ENCODE assay signal across 9 mouse cellular contexts in genomic region chr19:7275131-7275789, GRCm38 (mm10). TPM values are rescaled to one million over a fixed set of nuclear protein-coding genes. Genes with fewer than 3 reads are reported as not detected.
DNase-seq lines count a peak whose midpoint lies in the region; ATAC-seq and TF ChIP-seq lines count a peak whose summit lies in the region.
"Had no signal": no experiment of that assay in that cellular context is flagged by ENCODE, and none has a peak within 500 bp of the region (broad histone marks: within the 10 kb centered on the region; RNA-seq: fewer than 3 reads in every experiment).

No protein-coding gene starts in this region.

- no peak overlapping the region for H3K9ac ChIP-seq in ES-Bruce4 (ENCODE audit: low read depth, poor library complexity, severe bottlenecking)
- H3K9ac ChIP-seq in hindbrain, embryonic 16.5 days (ENCODE audit: low read depth, low read length) = 0 out of 2 replicates have a peak overlapping the region, but pooled peaks have one; percentile 13

- H3K27me3 ChIP-seq in ES-Bruce4 (ENCODE audit: control insufficient read depth, insufficient read depth, low read length, poor library complexity, severe bottlenecking) = no peaks in the 10 kb centered on the region
- H3K27me3 ChIP-seq in hindbrain, embryonic 16.5 days (replicated peaks; ENCODE audit: control insufficient read depth, insufficient read depth, low read length) = no peaks in the 10 kb centered on the region

- peak overlapping the region; percentile 36; the same call in 1 of the 2 replicates for H3K27ac ChIP-seq in ES-Bruce4 (ENCODE audit: insufficient read depth, low read length)
- H3K27ac ChIP-seq in hindbrain, embryonic 16.5 days (ENCODE audit: low read depth, low read length) = peak overlapping the region; percentile 80

- TF ChIP-seq POLR2A in ES-Bruce4 (IDR thresholded peaks at IDR 0.05; ENCODE audit: insufficient read depth, low read length) = no peak

- no peak for TF ChIP-seq EP300 in ES-Bruce4 (IDR thresholded peaks at IDR 0.05; ENCODE audit: insufficient read depth, low read depth, low read length)

- H3K9me3 ChIP-seq in ES-Bruce4 (replicated peaks; ENCODE audit: control insufficient read depth, insufficient read depth, low read length, poor library complexity, severe bottlenecking) = no peaks in the 10 kb centered on the region
- no peaks in the 10 kb centered on the region for H3K9me3 ChIP-seq in hindbrain, embryonic 16.5 days (ENCODE audit: control insufficient read depth, low read length)

- 40% methylated on average over 7 of the region's 7 CpGs for WGBS in hindbrain, embryonic 16.5 days

- ATAC-seq in hindbrain, embryonic 16.5 days = no peak
- ATAC-seq in granulocyte monocyte progenitor cell, adult 5-6 weeks (replicated peaks; ENCODE audit: poor library complexity, severe bottlenecking) = no peak

- no peak overlapping the region for H3K4me3 ChIP-seq in ES-Bruce4 (ENCODE audit: low read depth, low read length)
- no peak overlapping the region for H3K4me3 ChIP-seq in hindbrain, embryonic 16.5 days (ENCODE audit: low read length)

- H3K4me2 ChIP-seq in hindbrain, embryonic 16.5 days (ENCODE audit: low read length) = no peak overlapping the region

- TF ChIP-seq CTCF in ES-Bruce4 (IDR thresholded peaks at IDR 0.05; ENCODE audit: low read depth, low read length) = no peak

- DNase-seq in heart, adult 11 months = peak; percentile 93
- DNase-seq in heart, adult 18-20 months = no peak
- peak; percentile 88 to 91 for DNase-seq in cerebellum, postnatal 10 days
- no peak for DNase-seq in ovary, postnatal 10 days (ENCODE audit: low spot score)
- DNase-seq in embryo, embryonic 11 days = no peak
- DNase-seq: kidney, postnatal 14 days had no signal

- peaks cover 2% of the 10 kb centered on the region for H3K4me1 ChIP-seq in ES-Bruce4 (ENCODE audit: control insufficient read depth, insufficient read depth, low read length)
- H3K4me1 ChIP-seq in hindbrain, embryonic 16.5 days (ENCODE audit: control insufficient read depth, insufficient read depth, low read depth, low read length) = peaks cover 34% of the 10 kb centered on the region

- H3K36me3 ChIP-seq in ES-Bruce4 (ENCODE audit: control insufficient read depth, insufficient read depth, low read length, poor library complexity, severe bottlenecking) = peaks cover 32% of the 10 kb centered on the region
- peaks cover 21% of the 10 kb centered on the region for H3K36me3 ChIP-seq in hindbrain, embryonic 16.5 days (ENCODE audit: control insufficient read depth, insufficient read depth, low read length)

RNA-seq across cellular contexts. Expression of gene Rcor2, which starts 8.1 kb away (rescaled TPM):
- 1 to 10 TPM; 4.0 to 6.5 TPM for total RNA-seq in heart, adult 18-20 months (2021)
- 69.4 and 78.5 TPM in 2 replicates for polyA plus RNA-seq in ES-Bruce4 (2011; ENCODE audit: insufficient read depth, insufficient read length, low read depth, missing spikeins)
- 10.5 and 18.5 TPM in 2 replicates for polyA plus RNA-seq in hindbrain, embryonic 16.5 days (2015; fragmentation: Nextera tagmentation; extraction: Ambion mirVana)
- total RNA-seq in granulocyte monocyte progenitor cell, adult 5-6 weeks (2014; fragmentation: Nextera tagmentation) = 3.1 and 6.9 TPM in 2 replicates
- total RNA-seq in granulocyte monocyte progenitor cell, adult 5-6 weeks (2017) = 3.4 and 5.2 TPM in 2 replicates

RNA-seq across cellular contexts. Expression of gene Naa40, which starts 34.3 kb away (rescaled TPM):
- 10 to 100 TPM; 14.2 to 14.9 TPM for total RNA-seq in heart, adult 18-20 months (2021)
- 41.0 and 45.1 TPM in 2 replicates for polyA plus RNA-seq in ES-Bruce4 (2011; ENCODE audit: insufficient read depth, insufficient read length, low read depth, missing spikeins)
- 60.6 and 66.9 TPM in 2 replicates for polyA plus RNA-seq in hindbrain, embryonic 16.5 days (2015; fragmentation: Nextera tagmentation; extraction: Ambion mirVana)
- total RNA-seq in granulocyte monocyte progenitor cell, adult 5-6 weeks (2014; fragmentation: Nextera tagmentation) = 67.4 and 72.3 TPM in 2 replicates
- total RNA-seq in granulocyte monocyte progenitor cell, adult 5-6 weeks (2017) = 42.9 and 49.3 TPM in 2 replicates

RNA-seq across cellular contexts. Expression of gene Cox8a, which starts 57.8 kb away (rescaled TPM):
- total RNA-seq in heart, adult 18-20 months (2021) = 100 to 1,000 TPM; 344 to 429 TPM
- 584 and 638 TPM in 2 replicates for polyA plus RNA-seq in ES-Bruce4 (2011; ENCODE audit: insufficient read depth, insufficient read length, low read depth, missing spikeins)
- polyA plus RNA-seq in hindbrain, embryonic 16.5 days (2015; fragmentation: Nextera tagmentation; extraction: Ambion mirVana) = 1,071 and 1,270 TPM in 2 replicates
- total RNA-seq in granulocyte monocyte progenitor cell, adult 5-6 weeks (2014; fragmentation: Nextera tagmentation) = 854 and 878 TPM in 2 replicates
- total RNA-seq in granulocyte monocyte progenitor cell, adult 5-6 weeks (2017) = 563 and 615 TPM in 2 replicates

Comparison
In these comparisons a context has a peak if more than half of its experiments do, and no peak if none do; other contexts are left out.
1. DNase-seq: peak in heart, adult 11 months (single experiment) and cerebellum, postnatal 10 days (2 of 2); none in heart, adult 18-20 months (0 of 2), ovary, postnatal 10 days (single experiment) and embryo, embryonic 11 days (single experiment).